Mouse (Mus musculus) heart, adult 8-10 months (tissue): Measurements from ENCODE around the gene Ggact. TPM values are rescaled to one million over a fixed set of nuclear protein-coding genes. Genes with fewer than 3 reads are reported as not detected.

ENCODE experiments used
- DNase-seq: peaks from one replicate; pipeline ENCODE4 v3.0.0; 2022; ENCODE audit warnings: low spot score
- total RNA-seq, 4 experiments: library from RNA; stranded (reverse); gene quantifications; 2 replicates each; pipeline ENCODE4 v1.2.4; 2022

The Ggact gene
- total RNA-seq, 4 experiments from 2014 or later, result 27.2 to 33.2 (median 28.1) TPM

DNA sequence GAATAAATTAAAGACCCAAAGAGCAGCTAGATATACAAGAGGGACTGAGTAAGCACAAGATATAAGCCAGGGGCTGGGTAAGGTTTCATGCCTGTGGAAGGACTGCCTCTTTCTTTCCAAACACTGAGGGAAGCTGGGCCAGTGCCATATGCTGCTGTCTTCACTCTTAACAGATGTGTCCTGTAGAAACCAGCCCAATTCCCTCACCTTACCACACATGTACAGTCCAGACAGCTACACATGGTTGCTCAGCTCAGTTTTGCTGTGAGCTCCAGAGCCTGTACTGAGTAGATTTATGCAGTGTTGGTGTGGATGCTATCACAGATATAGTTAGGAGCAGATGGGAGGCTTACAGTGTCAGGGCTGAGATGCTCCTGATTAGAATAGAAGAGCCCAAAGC lies 12.9 kb downstream of the Ggact start:
- DNase-seq, result no peak

DNA sequence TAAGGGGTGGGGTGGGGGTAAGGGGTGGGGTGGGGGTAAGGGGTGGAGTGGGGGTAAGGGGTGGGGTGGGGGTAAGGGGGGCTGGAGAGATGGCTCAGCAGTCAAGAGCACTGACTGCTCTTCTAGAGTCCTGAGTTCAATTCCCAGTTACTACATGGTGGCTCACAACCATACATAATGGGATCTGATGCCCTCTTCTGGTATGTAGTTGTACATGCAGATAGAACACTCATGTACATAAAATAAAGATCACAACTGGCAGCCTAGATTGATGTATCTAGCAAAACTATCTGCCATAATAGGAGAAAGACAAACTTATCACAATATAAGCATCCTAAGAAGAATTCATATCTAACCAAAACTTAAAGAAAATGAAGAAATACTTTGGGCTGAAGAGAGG lies 15.0 kb downstream of the Ggact start:
- DNase-seq, result no peak

DNA sequence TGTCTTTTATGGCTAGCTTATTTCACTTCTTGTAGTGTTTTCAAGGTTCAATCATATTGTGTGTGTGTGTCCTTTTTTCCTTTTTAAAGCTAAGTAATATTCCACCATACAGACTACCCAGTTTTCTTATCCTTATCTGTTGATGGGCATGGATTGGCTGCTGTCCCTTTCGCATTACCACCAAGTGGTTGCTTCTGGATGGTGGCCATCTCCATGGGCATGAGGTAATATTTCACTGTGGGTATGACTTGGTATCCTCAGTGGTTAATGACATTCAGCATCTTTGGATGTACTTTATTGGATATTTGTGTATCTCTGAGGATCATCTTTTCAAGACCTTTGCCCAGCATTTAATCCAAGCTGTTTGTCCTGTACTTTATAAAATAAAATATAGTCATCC lies 17.5 kb downstream of the Ggact start:
- no peak for DNase-seq

DNA sequence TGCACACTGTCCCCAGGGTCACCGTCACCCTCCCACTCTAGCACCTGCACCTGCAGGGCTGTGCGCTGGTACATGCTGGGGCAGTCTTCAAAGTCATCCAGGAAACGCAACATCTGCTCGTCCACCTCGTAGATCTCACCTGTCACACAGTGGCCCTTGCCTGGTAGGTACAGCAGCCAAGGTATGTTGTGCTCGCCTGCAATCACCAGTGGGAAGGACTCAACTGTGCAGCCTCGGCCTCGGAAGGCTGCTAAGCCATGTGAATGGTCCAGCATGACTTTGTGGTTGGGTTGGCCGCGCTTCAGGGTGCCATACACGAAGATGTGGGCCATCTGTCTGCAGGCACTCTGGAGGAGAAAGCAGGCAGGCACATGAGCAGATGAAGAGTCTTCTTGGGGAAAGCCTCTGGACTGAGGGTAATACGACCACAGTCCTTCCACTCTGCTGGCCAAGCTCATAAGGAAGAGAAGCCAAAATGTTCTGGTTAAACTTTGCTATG lies 22.0 kb downstream of the Ggact start:
- DNase-seq, result no peak

DNA sequence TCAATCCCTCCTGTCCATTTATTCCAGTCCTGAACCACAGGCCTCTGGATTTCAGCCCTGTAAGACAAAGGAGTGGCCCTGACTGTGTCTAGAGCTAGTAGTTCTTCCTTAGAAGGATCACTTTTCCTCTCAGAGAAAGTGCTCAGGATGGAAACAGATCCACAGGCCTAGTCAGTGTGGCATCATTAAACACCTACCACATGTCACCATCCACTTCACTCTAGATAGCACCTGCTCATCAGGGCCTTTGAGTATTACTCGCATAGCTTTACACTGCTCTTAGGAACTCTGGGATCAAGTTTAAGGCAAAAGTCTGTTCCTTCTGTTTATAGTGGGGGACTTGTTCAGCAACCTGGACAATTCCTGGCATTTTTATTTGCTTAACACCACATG lies 25.1 kb downstream of the Ggact start:
- DNase-seq, result no peak

DNA sequence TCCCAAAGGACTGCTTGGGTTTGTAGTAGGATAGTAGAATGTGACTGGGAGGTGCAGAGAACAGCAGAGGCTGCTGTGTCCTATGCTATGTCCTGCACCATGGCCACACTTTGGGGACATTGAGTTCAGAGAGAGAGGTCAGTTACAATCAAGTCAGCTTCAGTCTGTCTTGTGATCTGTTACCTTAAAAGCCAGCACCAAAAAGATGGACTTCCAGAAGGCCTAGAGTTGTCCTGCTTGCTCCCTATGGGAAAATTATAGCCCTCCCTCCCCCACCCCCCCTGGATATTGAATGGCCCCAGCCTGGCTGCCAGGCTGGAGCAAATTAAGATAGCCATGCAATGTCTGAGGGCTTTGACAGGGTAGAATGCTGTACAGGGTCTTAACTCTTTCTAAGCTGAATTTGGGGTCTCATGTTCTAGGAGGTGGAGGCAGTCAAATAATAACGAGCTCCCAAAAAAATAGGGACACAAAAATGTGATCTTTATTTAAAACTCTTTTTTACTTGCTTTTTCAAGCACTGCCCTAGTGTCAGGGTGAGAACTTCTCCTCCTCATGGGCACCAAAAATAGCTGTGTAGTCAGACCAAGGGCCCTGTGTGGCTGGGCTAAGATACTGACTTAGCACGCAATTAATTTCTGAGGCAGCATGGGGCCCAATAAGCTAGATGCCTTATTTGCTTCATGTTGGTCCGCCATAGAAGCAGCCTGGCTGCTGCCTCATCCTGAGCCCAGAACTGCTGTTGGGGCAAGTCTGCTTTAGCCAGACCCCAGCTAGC lies 25.7 kb downstream of the Ggact start:
- DNase-seq, result no peak

DNA sequence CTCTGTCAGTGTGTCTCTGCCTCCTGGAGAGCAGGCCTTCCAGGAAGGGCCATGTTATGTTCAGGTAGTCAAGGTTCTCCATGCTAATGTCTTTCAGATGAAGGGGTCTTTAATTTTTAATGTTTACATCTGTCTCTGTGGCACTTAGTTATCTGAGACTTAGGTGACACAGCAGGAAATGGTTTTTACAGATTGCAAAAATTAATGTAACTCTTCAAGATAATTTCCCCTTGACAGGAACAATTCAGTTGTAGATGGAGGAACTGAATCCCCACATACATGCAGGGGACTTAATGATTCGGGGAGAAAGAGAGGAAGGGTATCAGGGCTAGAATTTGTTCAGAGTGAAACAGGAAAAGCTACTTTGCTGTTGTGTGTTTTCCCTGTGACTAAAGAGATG lies 26.3 kb downstream of the Ggact start:
- no peak for DNase-seq

DNA sequence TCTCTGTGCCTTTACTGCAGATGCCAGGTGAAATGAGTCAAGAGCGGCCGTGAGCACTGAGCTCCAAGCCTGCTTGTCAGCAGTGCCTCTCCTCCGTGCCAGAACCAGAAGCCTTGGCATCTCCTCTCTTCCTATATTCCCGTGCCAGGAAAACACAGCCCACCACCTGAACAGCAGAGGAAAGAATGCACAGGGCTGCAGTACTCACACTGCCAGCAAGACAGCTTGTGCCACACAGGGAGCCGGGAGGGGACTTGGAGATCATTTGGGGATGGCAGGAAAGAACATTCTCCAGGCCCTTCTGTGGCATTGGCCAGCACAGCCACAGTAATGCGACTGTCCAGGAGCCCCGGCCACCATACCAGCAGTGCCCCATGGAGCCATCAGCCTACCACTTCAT lies 27.7 kb downstream of the Ggact start:
- no peak for DNase-seq

DNA sequence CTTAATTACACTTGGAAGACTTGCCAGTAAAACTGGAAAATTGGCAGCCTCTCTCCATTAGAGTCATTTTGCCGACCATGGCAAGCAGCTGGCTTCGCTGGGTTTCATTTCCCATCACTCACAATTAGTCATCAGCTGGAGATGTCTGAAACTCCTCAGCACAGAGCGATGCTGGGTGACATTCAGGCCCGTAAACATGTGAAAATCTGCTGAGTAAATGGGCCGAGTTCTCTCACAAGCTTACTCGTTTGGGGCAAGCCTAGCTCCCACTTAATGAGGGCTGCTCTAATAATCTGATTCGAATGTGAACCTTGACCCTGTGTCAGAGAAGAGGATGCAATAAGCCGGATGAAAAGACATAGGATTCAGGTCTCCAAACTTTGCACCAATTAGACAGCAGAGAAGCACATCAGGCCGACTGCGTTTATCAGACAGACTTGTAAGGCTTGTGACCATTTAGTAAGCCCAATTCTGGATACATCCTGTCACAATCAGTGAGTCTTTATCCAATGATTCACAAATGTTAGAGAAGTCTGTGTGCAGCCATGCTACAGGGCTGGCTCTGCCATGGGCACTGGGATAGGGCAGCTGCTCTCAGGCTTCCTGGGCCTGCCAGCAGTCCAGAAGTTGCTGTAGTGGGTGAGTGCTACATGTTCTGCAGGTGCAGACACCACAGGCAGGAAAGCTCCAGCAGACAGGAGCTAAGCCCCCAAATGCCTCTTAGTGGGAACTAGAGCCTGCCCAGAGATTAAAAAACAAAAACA lies 29.6 kb downstream of the Ggact start:
- no peak for DNase-seq

DNA sequence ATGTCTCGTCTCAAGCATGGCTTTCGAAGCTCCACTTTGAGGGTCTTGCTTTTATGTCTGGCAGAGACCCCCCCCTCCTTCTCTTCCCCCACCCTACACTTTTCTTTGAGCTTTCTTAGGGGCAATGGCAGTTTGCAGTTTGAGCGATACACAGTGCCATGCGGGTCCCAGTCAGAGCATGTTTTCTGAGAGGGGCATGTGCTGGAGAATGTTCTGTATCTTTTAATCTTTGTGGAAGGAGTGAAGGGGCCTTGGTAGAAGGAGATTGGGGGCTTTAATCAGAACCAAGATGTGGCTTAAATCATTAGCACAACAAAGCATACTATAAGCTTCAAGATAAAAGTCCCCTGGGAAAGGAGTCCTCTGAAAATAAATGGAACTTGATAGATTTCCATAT lies 30.1 kb downstream of the Ggact start:
- DNase-seq, result no peak

DNA sequence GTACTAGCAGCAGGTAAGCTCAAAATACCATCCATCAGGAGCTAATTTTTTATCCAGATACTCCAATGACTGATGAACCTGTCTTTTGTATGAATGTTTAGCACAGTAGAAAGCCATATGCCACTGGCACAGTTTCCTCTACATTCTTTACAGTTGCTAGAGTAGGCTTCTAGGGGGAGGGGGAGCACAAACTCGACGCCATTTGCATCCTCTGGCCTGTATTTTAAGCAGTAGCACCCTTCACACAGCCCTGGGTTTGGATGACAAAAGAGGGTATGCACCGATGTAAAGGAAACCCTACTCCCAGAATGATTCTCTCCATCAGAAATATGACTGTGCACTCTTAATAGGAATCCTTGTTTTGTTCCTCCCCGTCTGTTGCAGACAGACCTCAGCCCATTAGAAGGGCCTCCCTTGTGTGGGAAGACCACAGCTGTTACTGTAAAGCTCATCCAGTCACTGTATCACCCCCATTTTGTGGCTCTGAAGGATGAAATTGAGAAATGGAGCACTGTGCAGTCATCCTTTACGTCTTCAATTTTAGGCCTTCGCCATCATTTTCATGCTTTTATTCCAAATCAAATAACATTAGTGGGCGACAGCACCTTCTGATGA lies 30.7 kb downstream of the Ggact start:
- no peak for DNase-seq

DNA sequence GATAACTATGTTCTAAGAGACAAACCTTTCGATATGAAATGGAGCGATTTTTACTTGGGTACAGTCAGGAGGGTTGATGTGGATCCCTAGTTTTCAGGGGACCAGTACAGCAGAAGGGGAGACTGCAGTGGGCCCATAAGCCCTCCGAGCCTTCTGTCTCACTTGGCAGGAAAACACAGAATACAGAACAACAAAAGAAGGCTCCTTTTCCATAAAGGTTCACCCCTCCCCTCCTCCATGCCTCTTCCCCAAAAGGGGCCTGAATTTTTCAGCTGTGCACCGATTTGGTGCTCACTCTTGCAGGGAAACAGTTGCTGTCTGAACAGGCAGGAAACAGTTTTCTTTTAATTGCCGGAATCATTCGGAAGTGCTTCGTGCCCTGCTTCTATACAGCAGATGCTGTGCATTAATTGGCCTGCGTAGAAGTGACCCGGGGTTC lies 31.3 kb downstream of the Ggact start:
- no peak for DNase-seq

DNA sequence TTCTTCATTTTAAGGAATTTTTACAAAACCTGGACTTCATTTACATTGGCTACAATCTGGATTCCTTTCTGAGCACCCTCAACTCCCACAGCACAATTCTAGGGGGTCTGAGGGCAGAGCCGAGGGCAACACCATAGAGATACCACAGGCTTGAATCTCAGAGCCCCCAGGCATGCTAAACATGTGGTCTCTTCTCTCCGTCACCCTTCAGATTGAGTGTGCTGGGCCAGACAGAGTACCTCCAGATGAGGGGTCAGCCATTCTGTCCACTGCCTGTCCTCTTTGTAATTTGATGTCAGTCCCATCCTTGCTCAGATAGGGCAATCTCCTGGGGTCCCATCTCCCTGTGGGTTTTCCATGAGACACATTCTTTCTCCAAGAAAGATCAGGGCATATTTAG lies 31.9 kb downstream of the Ggact start:
- no peak for DNase-seq

DNA sequence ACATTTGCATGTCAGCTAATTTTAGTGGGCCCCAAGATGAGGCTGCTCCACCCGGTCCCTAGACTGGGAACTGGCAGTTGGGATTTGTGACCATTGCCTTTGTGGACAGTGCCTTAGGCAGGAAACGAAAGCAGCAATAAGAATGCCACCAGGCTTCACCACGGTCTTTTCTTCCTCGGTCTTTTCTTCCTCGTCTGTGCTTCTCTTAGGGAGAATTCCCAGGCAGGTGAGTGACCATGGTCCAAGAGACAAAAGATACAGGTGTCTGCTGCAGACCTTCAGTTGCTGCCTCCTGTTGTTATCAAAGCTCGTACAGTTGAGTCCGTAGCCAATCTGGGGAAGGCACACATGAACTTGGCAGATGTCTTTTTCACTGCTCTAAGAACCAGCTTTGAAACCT lies 33.3 kb downstream of the Ggact start:
- DNase-seq, result no peak

DNA sequence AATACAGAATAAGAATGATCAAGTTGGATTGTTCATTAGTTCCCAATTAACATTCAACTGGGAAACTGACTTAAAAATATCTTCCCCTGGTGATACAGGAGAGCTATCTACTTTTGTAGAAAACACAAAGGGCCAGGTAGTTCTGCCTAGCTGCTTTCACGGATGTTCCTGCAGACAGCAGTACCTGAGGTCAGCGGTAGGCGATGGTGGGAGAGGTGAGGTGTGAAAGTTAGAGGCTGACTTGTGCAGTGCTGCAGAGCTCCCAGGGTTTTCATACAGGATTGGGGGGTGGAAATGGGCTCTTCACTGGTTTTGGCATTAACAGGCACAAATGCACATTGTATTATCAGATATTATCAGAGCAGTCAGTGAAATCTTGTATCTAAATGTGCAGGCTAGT lies 35.8 kb downstream of the Ggact start:
- no peak for DNase-seq

DNA sequence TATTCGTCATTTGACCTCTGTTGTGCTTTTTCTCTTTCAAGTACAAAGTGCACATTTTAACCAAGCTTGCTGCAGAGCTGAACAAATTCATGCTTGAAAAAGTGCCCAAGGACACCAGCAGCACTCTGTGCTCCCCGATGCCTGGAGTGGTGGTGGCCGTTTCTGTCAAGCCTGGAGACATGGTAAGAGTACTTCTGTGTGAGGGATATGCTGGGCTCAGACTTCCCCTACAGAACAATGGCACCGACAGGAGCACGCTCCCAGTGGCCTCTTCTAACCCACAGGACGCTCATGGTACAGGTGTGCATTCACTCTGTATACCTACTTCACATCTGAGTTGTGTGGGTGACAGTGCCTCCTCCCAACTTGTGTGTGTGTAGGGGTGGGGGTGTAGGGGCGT lies 36.8 kb downstream of the Ggact start:
- no peak for DNase-seq

DNA sequence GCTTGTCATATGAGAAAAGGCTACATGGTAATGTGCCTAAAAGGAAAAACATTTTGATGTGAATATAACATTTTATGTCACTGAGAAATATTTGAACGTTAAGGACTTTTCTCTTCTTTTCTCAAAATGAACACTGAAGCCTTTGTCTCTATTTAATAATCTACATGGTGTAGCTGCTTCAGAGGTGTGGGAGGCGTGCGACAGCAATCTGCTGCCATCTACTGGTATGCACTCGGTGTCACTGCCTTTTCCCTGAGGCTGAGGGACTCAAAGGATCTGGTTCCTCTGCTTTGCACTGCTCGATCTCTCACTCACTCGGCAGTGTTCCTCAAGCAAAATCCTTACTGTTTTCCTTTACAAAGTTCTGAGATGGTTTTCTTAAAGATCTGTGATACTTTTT lies 37.4 kb downstream of the Ggact start:
- peak; percentile 73 for DNase-seq

DNA sequence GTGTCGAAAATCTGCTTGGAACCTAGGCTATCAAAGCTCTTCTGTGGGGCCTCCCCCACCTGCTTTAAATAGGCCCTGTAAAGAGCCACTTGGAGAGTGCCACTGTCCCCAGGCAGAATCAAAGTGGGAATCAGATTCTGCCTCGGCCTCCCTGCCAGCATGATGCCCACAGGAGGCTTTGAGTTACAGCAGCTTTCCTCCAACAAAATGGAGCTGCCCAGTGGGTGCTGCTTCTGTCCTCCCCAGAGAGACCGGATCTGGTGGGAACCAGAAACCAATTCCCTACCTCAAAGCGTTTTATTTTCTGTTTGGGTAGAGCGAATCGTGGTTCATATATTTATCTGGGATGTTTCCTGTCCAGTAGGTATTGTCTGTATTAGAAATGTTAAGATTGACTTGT lies 37.9 kb downstream of the Ggact start:
- no peak for DNase-seq

DNA sequence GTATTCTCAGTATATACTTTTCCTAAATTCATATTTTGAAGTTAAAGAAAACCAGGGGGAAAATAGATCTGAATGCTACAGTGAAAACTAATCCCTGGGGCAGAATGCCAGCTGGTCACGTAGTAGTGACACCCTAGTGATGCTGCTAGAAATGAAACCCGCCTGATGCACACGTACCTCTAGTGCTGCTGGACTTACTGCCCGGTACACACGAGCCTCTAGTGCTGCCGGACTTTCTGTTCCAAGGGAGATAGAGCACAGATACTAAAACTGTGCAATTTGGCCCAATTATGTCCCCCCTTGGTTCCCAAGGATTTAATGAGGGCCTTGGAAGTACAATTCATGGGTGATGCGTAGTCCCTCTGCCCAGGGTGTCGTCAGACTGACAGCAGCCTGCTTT lies 38.5 kb downstream of the Ggact start:
- no peak for DNase-seq

DNA sequence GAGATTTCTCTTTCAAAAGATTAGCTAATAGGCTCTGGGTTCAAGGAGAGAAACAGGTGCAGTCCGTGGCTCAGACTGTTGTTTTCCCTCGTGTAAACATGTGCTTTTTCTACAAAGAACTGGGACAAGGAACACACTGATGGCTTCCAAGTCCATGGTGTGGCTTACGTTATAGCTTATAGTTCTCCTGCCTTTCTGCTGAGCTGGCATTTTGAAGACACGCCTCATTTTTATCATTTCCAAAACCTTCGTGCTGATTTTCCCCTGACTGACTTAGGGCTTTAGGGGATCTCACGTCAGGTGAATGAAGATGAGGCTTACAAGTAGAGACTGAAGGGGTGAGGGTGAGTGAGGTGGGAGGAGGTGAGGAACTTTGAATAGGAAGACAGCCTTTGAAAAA lies 40.9 kb downstream of the Ggact start:
- no peak for DNase-seq

DNA sequence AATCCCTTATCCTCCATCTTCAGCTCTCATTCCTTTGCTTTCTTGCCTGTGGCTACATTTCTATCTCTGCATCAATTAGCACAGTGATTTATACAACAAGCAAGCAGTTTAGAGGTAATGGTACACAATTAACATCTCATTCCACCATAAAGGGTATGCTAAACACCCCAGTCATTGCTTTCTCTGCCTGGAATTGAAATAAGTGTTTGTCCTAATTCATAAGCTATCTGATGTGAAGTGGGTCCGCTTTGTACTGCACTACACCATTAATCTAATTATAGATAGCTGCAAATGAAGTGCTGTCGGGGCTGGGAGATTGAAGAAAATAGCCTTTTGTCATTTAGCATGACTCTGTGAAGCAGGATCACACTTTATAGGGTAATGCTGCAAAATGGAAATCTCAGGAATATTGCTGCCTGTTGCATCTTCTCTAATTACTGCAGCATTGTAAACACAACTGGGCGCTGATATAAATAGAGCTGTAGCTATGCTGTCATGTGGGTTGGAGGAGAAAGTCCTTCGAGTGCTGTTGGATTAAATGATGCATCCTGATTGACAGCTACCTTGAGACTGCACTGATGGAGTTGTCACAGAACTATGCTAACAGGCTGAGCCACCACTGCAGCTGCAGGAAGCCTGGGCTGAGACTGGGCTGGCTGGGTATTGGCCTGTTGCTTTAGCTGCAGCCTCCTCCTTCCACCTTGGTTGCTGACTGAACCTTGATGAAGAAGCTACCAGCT lies 41.5 kb downstream of the Ggact start:
- DNase-seq, result no peak

DNA sequence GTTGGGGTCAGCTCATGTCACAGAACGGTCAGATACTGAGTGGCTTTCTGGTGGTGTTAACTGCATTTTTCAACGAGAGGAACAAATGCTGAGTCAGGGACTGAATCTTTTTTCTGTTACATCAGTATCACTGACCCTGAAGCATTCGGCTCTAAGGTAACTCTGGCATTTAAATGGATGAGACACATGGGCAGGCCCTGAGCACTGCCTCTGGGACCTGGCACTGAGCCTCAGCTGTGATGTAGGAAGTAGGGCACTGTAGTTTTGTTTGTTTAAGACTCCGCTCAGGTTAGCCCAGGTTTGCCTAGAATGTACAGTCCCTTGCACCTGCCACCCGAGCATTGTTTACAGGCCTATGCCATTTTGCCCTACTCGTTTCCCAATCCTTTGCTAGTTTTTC lies 43.7 kb downstream of the Ggact start:
- no peak for DNase-seq
